Mouse (Mus musculus) cortical plate, adult 2 months (tissue): ENCODE measurements around the gene Dohh. TPM values are rescaled to one million over a fixed set of nuclear protein-coding genes. Genes with fewer than 3 reads are reported as not detected.

Experiments used
- H3K27ac ChIP-seq: fragments of 200-500 bp; 2 replicates; pipeline ENCODE4 v1.5.1; 2012; ENCODE audit warnings: low read length, control low read depth, inconsistent platforms; ENCODE audit not compliant: insufficient read depth
- H3K4me1 ChIP-seq: fragments of 200-500 bp; 2 replicates; pipeline ENCODE4 v1.6.1; 2011; ENCODE audit warnings: low read length; ENCODE audit not compliant: control insufficient read depth, insufficient read depth
- H3K4me3 ChIP-seq: fragments of 200-500 bp; 2 replicates; pipeline ENCODE4 v1.5.1; 2011; ENCODE audit warnings: mild to moderate bottlenecking, low read length, control low read depth; ENCODE audit not compliant: insufficient read depth
- CTCF ChIP-seq: fragments of 200-500 bp; IDR thresholded peaks from 2 replicates; pipeline ENCODE4 v1.5.1; 2011; ENCODE audit warnings: mild to moderate bottlenecking, control low read depth, low read length; ENCODE audit not compliant: insufficient read depth; ENCODE audit errors: extremely low read depth
- POLR2A ChIP-seq: fragments of 200-500 bp; IDR thresholded peaks from 2 replicates; pipeline ENCODE4 v1.6.1; 2011; ENCODE audit warnings: mild to moderate bottlenecking, low read length, control low read depth; ENCODE audit not compliant: insufficient read depth; ENCODE audit errors: extremely low read depth
- polyA plus RNA-seq: library from polyadenylated mRNA; depleted of rRNA; stranded (reverse); fragments of >200 nt; gene quantifications from 2 replicates; pipeline ENCODE4 v1.2.3, GENCODE M21; 2012

Dohh gene
- polyA plus RNA-seq, 1 experiment: 108 TPM

DNA sequence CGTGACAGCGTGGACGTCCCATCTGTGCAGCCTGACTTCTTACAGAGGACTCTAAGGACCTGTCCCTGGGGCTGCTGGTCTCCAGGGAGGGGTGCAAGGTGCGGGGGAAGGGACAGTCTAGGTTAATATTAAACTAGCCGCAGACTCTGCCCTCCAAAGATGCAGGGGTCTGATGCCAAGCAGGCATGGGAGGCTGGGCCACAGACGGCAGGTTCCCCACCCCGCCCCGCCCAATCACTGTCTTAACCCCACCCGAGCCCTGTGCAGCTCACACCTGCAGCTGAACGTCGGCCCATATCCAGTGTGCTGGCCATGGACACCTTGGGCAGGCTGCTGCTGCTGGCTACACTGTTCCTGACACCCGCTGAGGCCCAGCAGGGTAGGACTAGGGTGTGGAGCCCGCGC lies 8.6 kb downstream of the Dohh start, which contains the start of gene Smim24:
TSS of gene Smim24 (plus strand) at position 271 of the 405 bp plus-strand sequence.
- Histone ChIP-seq H3K4me1 (peaks cover 4% of the 10 kb centered on the region; the same call in 1 of the 2 replicates), H3K4me3 (peak within 1 kb of the TSS; percentile 5; the same call in 1 of the 2 replicates), H3K27ac (no peak within 1 kb of the TSS)
- TF ChIP-seq CTCF (no peak), POLR2A (no peak)

DNA sequence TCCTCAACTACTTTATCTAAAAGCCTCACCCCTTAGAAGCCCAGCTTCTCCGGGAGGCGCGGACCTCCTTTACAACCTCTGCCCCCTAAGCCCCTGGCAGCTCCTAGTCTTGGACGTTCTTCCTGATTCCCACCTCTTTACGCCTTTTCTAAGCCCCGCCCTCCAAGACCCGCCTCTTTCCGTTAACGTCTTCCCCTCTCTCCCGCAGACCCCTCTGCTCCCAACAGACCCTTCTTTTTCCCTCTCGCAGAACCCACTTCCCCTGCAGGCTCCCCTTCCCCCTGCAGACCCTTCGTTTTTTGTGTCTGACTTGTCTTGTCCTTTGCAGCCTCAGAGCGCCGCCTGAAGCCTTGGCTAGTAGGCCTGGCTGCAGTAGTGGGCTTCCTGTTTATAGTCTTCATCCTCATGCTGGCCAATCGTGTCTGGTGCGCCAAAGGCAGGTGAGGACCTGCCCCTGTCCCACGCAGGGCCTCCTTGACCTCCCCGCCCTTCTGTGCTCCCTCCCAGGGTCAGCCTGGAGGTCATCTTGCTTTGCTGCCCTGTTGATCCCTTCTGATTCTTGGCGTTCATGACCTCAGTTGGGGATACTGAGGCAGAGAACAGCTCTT lies 9.3 kb downstream of the Dohh start:
- TF ChIP-seq CTCF (no peak), POLR2A (no peak)
- Histone ChIP-seq H3K4me1 (peaks cover 4% of the 10 kb centered on the region; the same call in 1 of the 2 replicates), H3K4me3 (peak overlapping the region; percentile 5; the same call in 1 of the 2 replicates), H3K27ac (no peak overlapping the region)

DNA sequence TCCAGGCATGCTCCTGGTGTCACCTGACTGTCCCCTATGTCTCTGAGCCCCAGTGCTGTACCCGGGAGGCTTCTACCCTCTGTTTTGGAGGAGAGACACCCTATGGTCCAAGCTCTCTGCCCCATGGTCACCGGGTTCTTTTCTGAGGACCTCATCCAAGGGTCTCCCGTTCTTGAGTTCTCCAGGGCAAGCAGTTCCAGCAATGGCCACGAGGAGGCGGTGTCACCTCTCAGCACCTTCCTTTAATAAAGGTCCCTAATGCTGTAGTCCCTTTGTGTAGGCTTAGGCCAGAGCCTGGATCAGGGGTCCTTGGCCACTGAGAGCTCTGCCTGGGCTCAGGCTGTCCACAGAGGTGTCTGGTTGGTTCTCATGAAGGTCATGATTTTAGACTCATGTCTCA lies 10.9 kb downstream of the Dohh start:
- H3K4me1 ChIP-seq: peaks cover 4% of the 10 kb centered on the region; the same call in 1 of the 2 replicates
- TF ChIP-seq POLR2A (no peak), CTCF (peak; percentile 80)
- no peak overlapping the region for H3K4me3 ChIP-seq
- H3K27ac ChIP-seq: no peak overlapping the region

DNA sequence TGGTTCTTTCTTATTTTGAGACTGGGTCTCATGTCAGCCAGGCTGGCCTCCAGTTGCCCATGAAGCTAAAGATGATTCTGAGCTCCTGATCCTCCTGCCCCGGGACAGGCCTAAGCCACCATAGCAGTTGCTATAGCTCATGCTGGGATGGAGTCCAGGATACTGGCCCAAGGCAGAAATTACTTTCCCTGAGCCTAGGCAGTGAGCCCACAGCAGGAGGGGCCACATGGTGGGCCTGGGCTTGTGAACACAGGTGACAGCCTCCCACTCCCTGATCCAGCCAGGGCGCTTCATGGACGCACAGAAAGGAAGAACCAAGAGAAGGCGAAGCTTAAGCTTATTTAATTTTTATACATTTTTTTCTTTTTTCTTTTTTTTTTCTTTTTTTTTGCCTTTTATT lies 11.6 kb downstream of the Dohh start:
- Histone ChIP-seq H3K4me1 (peaks cover 4% of the 10 kb centered on the region; the same call in 1 of the 2 replicates), H3K27ac (no peak overlapping the region)
- no peak for TF ChIP-seq POLR2A
- TF ChIP-seq CTCF: no peak

DNA sequence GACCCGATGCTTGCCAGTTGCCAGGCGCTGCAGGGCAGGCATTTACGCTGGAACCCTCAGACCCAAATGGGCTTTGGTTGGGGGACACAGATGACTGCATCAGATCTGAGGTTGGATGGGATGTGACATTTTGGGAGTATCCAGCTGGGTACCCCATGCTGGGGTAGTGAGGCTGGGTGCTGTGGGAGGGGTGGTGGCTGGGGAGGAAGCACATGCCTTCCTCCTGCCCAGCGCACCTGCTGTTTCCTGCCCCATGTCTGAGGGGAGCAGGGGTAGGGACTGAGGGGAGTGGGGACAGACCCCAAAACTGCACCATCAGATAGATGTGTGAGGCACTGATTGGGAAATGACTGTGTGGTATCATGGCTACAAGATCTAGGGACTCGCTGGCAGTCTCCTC lies 12.5 kb downstream of the Dohh start:
- no peak overlapping the region for H3K4me3 ChIP-seq
- TF ChIP-seq CTCF (no peak), POLR2A (no peak)
- peaks cover 4% of the 10 kb centered on the region; the same call in 1 of the 2 replicates for H3K4me1 ChIP-seq
- H3K27ac ChIP-seq: no peak overlapping the region

More for the DNA sequence above, 11.6 kb downstream of the Dohh start:
- no peak overlapping the region for H3K4me3 ChIP-seq

DNA sequence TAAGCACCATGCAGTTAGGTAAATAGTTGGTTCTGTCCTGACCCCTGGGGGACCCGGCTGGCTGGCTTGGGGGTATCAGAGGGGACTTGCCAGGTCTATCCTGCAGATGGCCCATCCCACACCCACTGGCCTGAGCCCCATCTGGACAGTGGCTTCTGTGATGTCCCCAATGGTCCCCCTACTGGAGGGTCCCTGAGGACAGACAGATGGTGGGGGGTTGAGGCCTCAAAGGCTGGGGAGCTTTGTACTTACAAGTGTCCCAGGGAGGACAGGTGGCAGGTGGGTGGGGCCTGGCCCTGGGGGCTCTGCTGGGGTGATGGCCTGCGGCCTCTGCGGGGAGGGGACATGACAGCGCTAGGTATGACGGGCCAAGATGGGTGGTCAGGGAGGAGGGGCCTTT lies 15.1 kb downstream of the Dohh start:
- Histone ChIP-seq H3K4me1 (0 out of 2 replicates have a peak, but pooled peaks cover 1% of the 10 kb centered on the region), H3K4me3 (no peak overlapping the region), H3K27ac (no peak overlapping the region)
- TF ChIP-seq CTCF (no peak), POLR2A (no peak)

DNA sequence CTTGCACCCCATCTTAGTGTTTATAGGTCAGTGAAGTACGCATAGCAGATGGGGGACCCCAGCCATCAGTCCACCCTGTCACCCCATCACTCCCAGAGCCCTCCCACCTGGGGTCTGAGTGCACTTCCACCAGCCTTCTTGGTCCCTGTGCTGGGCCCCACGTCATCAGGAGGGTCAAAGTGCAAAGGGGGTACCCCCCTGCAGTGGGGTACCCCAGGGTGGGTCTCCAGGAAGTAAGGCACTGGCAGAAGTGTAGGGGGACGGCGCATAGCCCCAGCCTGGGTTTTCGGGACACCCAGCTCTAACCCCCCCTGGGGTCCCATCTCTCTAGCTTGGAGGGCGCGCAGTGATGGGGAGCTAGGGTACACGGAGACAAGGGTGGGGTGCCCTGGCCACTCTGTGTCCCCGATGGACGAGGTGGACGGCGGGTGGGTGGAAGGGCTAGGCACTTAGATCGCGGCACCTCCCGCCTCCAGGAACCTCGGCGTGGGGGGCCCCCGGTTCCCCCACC lies 15.6 kb downstream of the Dohh start:
- Histone ChIP-seq H3K4me3 (no peak overlapping the region), H3K27ac (no peak overlapping the region), H3K4me1 (0 out of 2 replicates have a peak, but pooled peaks cover 1% of the 10 kb centered on the region)
- TF ChIP-seq CTCF: no peak
- TF ChIP-seq POLR2A: no peak

DNA sequence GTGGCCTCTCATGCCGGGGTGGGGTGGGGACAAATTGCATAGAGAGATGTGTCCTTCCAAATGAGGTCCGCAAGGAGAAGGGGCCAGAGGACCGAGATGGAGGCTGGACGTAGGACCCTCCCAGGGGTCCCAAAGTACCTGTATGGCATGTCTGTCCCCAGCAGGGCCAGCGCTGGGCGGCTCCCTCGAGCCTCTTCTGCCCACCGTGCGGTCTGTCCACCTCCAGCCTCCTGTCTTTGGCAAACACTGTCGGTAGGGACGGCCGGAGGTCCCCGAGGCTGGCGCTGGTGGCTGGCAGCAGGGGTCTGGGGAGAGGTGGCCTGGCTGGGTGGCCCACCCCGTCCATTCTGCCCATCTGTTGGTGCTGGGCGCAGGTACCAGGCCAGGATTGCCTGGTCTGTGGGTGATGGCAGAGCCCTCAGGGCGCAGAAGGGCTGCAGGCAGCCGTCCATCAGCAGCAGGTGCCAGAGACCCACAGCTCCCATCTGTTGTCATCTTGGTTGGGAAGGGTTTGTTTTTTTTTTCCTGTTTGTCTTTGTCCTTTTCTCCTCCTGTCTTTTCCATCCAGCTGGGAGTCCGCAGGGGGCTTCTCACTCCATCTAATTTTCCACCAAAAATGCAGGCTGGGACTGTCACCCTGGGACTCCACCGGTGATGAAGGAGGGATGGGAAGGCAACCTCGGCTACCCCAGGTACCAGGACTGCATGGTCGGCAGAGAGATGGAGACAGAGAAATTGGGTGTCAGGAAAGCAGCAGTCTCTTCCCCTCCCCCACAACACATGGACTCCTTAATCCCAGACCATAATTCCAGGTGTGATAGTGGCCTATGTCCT lies 16.4 kb downstream of the Dohh start:
- H3K27ac ChIP-seq: no peak overlapping the region
- no peak for TF ChIP-seq CTCF
- H3K4me3 ChIP-seq: no peak overlapping the region
- H3K4me1 ChIP-seq: 0 out of 2 replicates have a peak, but pooled peaks cover 1% of the 10 kb centered on the region

DNA sequence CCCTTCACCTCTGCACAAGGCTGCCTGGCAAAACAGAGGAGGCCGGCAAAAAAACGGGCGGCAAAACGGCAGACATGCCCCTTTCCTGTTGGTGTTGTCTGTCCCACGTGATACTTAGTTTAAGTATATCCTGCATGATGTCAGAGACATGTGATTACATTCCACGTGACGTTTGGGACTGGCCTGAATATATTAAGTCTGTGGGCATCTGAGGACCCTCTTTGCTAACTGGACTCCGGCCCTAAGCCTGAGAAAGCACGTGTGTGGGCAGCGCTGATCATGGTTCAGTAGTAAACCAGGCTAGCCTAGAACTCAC lies 16.9 kb downstream of the Dohh start:
- Histone ChIP-seq H3K4me3 (no peak overlapping the region), H3K27ac (0 out of 2 replicates have a peak overlapping the region, but pooled peaks have one; percentile 11), H3K4me1 (0 out of 2 replicates have a peak, but pooled peaks cover 1% of the 10 kb centered on the region)
- no peak for TF ChIP-seq CTCF
- TF ChIP-seq POLR2A: no peak

DNA sequence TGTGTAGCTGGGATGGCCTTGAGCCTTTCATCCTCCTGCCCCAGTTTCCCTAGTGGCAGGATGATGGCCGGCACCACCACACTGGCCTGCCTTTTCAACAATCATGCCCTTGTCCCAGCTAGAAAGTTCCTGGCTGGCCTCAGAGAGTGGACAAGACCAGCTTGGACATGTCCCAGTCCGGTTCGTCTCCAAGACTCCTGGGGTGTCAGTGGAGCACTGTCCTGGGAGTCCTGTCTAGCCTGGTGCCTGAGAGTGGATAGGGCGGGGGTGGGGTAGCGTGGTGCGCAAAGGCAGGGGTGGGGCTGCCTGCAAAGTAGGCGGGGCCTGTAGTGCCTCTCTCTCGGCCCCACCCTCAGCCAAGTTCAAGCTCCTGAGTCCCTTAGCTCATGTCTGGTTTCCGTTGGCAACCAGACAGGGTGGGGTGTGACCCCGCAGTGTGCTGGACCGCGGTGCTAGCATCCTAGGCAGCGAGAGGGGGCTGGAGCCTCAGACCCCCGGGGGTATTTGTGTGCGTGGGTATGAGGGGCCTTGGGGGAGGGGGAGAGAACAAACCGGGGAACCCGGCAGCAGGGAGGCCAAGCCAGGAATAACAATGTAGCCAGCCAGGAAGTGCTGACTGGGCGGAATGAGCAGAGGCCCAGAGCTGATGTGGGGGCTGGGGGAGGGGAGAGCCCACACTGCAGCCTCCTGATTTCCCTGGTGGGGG lies 17.4 kb downstream of the Dohh start:
- peak overlapping the region; percentile 20 for H3K27ac ChIP-seq
- TF ChIP-seq POLR2A (no peak), CTCF (no peak)
- no peak overlapping the region for H3K4me3 ChIP-seq
- H3K4me1 ChIP-seq: 0 out of 2 replicates have a peak, but pooled peaks cover 1% of the 10 kb centered on the region
